Comparison of ENCODE assay signal across 8 mouse cellular contexts in the genomic region with DNA sequence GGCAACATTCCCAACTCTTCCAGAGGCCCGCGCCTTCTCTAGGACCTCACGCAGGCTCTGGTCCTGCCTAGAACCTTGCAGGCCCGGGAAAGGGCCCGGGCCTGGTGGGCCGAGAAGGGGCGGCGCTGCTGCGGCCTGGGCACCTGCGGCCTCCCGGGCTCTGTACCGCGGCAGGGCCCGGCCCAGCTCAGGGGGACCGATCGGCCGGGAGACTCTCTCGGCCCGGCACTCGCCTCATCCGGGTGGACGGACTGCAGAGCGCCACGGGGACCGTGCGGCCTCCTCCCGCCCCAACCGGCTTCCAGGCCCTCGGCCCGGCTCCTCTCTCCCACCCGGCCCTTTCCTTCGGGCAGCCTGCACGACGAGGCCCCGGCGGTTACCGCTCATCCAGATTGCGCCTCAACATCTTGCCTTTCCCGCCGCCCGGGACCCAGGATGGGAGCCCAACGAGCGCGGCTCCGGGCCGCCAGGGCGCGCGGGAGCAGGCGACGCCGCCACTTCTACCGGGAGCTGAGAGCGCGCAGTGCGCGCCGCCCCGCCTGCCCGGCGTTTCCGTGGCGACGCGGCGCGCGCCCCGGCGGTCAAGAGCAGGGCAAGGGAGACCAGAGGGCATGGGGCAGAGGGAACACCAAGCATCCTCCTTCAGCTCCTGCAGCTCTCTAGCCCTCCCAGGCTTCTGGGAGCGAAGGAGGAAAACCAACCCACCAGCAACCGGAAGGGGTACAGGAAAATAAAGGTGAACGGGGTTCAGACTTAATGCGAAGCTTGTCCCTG. TPM values are rescaled to one million over a fixed set of nuclear protein-coding genes. Genes with fewer than 3 reads are reported as not detected.
A peak's percentile ranks its signal among the peaks of the same experiment; 100 is the strongest.
DNase-seq lines count a peak whose midpoint lies in the region; ATAC-seq and TF ChIP-seq lines count a peak whose summit lies in the region.

Gene Fam92a, minus strand, starts transcription at position 698 of the 774 bp plus-strand sequence.

- peak; percentile 57 for DNase-seq in 3T3-L1 (ENCODE audit: low read depth, low spot score)
- peak; percentile 80 to 87 for DNase-seq in adrenal gland, postnatal 36 days
- DNase-seq in heart, embryonic 10.5 days (ENCODE audit: low spot score), result peak; percentile 86
- peak; percentile 39 for DNase-seq in liver, adult 2 months (ENCODE audit: extremely low read depth, low read depth, low spot score)
- peak; percentile 23 for DNase-seq in splenic B cell, adult 2 months (ENCODE audit: low read depth, low spot score)

- peaks cover 11% of the 10 kb centered on the region; the same call in 1 of the 2 replicates for H3K4me1 ChIP-seq in embryonic facial prominence, embryonic 13.5 days
- H3K4me1 ChIP-seq in heart, embryonic 10.5 days, result peaks cover 7% of the 10 kb centered on the region
- H3K4me1 ChIP-seq in kidney, embryonic 14.5 days (ENCODE audit: control insufficient read depth, insufficient read depth, low read length), result no peaks in the 10 kb centered on the region
- H3K4me1 ChIP-seq in liver, adult 2 months (ENCODE audit: control insufficient read depth, insufficient read depth, low read length), result peaks cover 4% of the 10 kb centered on the region; the same call in 1 of the 2 replicates

- H3K9ac ChIP-seq in embryonic facial prominence, embryonic 13.5 days, result peak within 1 kb of the TSS; percentile 98
- H3K9ac ChIP-seq in kidney, embryonic 14.5 days (ENCODE audit: low read depth, low read length), result peak within 1 kb of the TSS; percentile 98
- peak within 1 kb of the TSS; percentile 92 for H3K9ac ChIP-seq in liver, adult 2 months (ENCODE audit: low read depth, low read length)

- H3ac ChIP-seq in myocyte (ENCODE audit: control insufficient read depth, insufficient read length), result peak within 1 kb of the TSS; percentile 26

- H3K27me3 ChIP-seq in embryonic facial prominence, embryonic 13.5 days, result no peaks in the 10 kb centered on the region
- H3K27me3 ChIP-seq in heart, embryonic 10.5 days (ENCODE audit: insufficient read depth, poor library complexity, severe bottlenecking), result no peaks in the 10 kb centered on the region
- no peaks in the 10 kb centered on the region for H3K27me3 ChIP-seq in kidney, embryonic 14.5 days (ENCODE audit: control insufficient read depth, insufficient read depth, low read length)
- H3K27me3 ChIP-seq in liver, adult 2 months (ENCODE audit: control insufficient read depth, insufficient read depth, low read length), result no peaks in the 10 kb centered on the region
- no peaks in the 10 kb centered on the region for H3K27me3 ChIP-seq in myocyte (ENCODE audit: control insufficient read depth, insufficient read depth, insufficient read length)
- no peaks in the 10 kb centered on the region; the same call in 1 of the 2 replicates for H3K27me3 ChIP-seq in splenic B cell, adult 2 months (ENCODE audit: control insufficient read depth, insufficient read depth, low read length, poor library complexity, severe bottlenecking)

- H3K9me3 ChIP-seq in embryonic facial prominence, embryonic 13.5 days, result no peaks in the 10 kb centered on the region
- no peaks in the 10 kb centered on the region for H3K9me3 ChIP-seq in heart, embryonic 10.5 days
- no peaks in the 10 kb centered on the region for H3K9me3 ChIP-seq in kidney, embryonic 14.5 days (ENCODE audit: control insufficient read depth, low read length)

- TF ChIP-seq POLR2A in liver, adult 2 months (IDR thresholded peaks at IDR 0.05; ENCODE audit: extremely low read depth, insufficient read depth, low read length), result no peak
- peak; percentile 48 for TF ChIP-seq POLR2A in myocyte (IDR thresholded peaks at IDR 0.05; ENCODE audit: insufficient read length, low read depth)

- peak within 1 kb of the TSS; percentile 63 for H3K4me2 ChIP-seq in embryonic facial prominence, embryonic 13.5 days
- peak within 1 kb of the TSS; percentile 59 for H3K4me2 ChIP-seq in kidney, embryonic 14.5 days (replicated peaks; ENCODE audit: low read depth, low read length)
- H3K4me2 ChIP-seq in myocyte (ENCODE audit: low read depth), result peak within 1 kb of the TSS; percentile 99

- under 1% methylated on average over 73 of the region's 74 CpGs for WGBS in embryonic facial prominence, embryonic 13.5 days
- WGBS in heart, embryonic 10.5 days, result under 1% methylated on average over 73 of the region's 74 CpGs
- 1% methylated on average over 74 of the region's 74 CpGs for WGBS in kidney, embryonic 14.5 days
- 1% methylated on average over 68 of the region's 74 CpGs for WGBS in liver, adult 2 months

- peak; percentile 85 for ATAC-seq in embryonic facial prominence, embryonic 13.5 days (ENCODE audit: insufficient number of reproducible peaks, insufficient read depth, low FRiP score, low TSS enrichment, low read depth)
- ATAC-seq in kidney, embryonic 14.5 days (ENCODE audit: low FRiP score, low TSS enrichment), result peak; percentile 94

- peaks cover 20% of the 10 kb centered on the region for H3K36me3 ChIP-seq in embryonic facial prominence, embryonic 13.5 days
- peaks cover 19% of the 10 kb centered on the region for H3K36me3 ChIP-seq in heart, embryonic 10.5 days
- peaks cover 20% of the 10 kb centered on the region for H3K36me3 ChIP-seq in kidney, embryonic 14.5 days (ENCODE audit: control insufficient read depth, insufficient read depth, low read length)
- 0 out of 2 replicates have a peak, but pooled peaks cover 1% of the 10 kb centered on the region for H3K36me3 ChIP-seq in liver, adult 2 months (ENCODE audit: control insufficient read depth, insufficient read depth, low read length)
- H3K36me3 ChIP-seq in myocyte (ENCODE audit: control insufficient read depth, insufficient read depth), result peaks cover 6% of the 10 kb centered on the region
- H3K36me3 ChIP-seq in splenic B cell, adult 2 months (ENCODE audit: control insufficient read depth, insufficient read depth, low read length, poor library complexity, severe bottlenecking), result no peaks in the 10 kb centered on the region

- peak within 1 kb of the TSS; percentile 88 for H3K4me3 ChIP-seq in embryonic facial prominence, embryonic 13.5 days
- peak within 1 kb of the TSS; percentile 93 for H3K4me3 ChIP-seq in heart, embryonic 10.5 days
- H3K4me3 ChIP-seq in kidney, embryonic 14.5 days (ENCODE audit: low read length), result peak within 1 kb of the TSS; percentile 83
- H3K4me3 ChIP-seq in liver, adult 2 months (ENCODE audit: insufficient read depth, low read depth, low read length), result peak within 1 kb of the TSS; percentile 97
- peak within 1 kb of the TSS; percentile 36 for H3K4me3 ChIP-seq in myocyte

- peak within 1 kb of the TSS; percentile 93 for H3K27ac ChIP-seq in embryonic facial prominence, embryonic 13.5 days
- H3K27ac ChIP-seq in heart, embryonic 10.5 days, result peak within 1 kb of the TSS; percentile 98
- H3K27ac ChIP-seq in kidney, embryonic 14.5 days (ENCODE audit: low read depth, low read length), result peak within 1 kb of the TSS; percentile 88
- peak within 1 kb of the TSS; percentile 20; the same call in 1 of the 2 replicates for H3K27ac ChIP-seq in liver, adult 2 months (replicated peaks; ENCODE audit: insufficient read depth, low read depth, low read length)

- no peak for TF ChIP-seq CTCF in liver, adult 2 months (IDR thresholded peaks at IDR 0.05; ENCODE audit: low read depth, low read length)

- H3K79me2 ChIP-seq in liver, adult 2 months (ENCODE audit: control insufficient read depth, insufficient read depth, low read length), result no peaks in the 10 kb centered on the region
- peaks cover 9% of the 10 kb centered on the region for H3K79me2 ChIP-seq in myocyte (ENCODE audit: control insufficient read depth, insufficient read depth)

TF ChIP-seq in myocyte, 11 proteins besides CTCF, POLR2A, EP300 and RAD21:
- no peak for TF ChIP-seq USF1 (IDR thresholded peaks at IDR 0.05; ENCODE audit: low read depth)
- TF ChIP-seq E2F4 (IDR thresholded peaks at IDR 0.05; ENCODE audit: insufficient read depth), result no peak
- no peak for TF ChIP-seq TCF12 (IDR thresholded peaks at IDR 0.05; ENCODE audit: insufficient read depth, poor library complexity, severe bottlenecking)
- no peak for TF ChIP-seq MYOG (IDR thresholded peaks at IDR 0.05; ENCODE audit: control insufficient read depth in 1 of 3, insufficient read depth in 1 of 3, insufficient read length in 2 of 3, low read depth in 2 of 3)
- TF ChIP-seq REST (IDR thresholded peaks at IDR 0.05; ENCODE audit: insufficient read depth, insufficient read length), result no peak
- no peak for TF ChIP-seq MYOD1 (IDR thresholded peaks at IDR 0.05; ENCODE audit: control insufficient read depth in 1 of 3, insufficient read length in 2 of 3, low read depth in 2 of 3)
- TF ChIP-seq POLR2AphosphoS2 (IDR thresholded peaks at IDR 0.05; ENCODE audit: insufficient read length, low read depth), result no peak

RNA-seq across cellular contexts. Expression of gene Fam92a, which starts in this region (rescaled TPM):
- 10 to 100 TPM; 26.3 to 32.8 TPM for total RNA-seq in adrenal gland, postnatal 36 days (2021)
- 120 and 123 TPM in 2 replicates for polyA plus RNA-seq in embryonic facial prominence, embryonic 13.5 days (2015; fragmentation: Nextera tagmentation; extraction: Ambion mirVana)
- polyA plus RNA-seq in heart, embryonic 10.5 days (2016; fragmentation: Nextera tagmentation; extraction: Ambion mirVana), result 66.2 and 77.1 TPM in 2 replicates
- 98.7 and 129 TPM in 2 replicates for polyA plus RNA-seq in kidney, embryonic 14.5 days (2014; fragmentation: Nextera tagmentation; extraction: Ambion mirVana)
- 15.2 and 23.5 TPM in 2 replicates for total RNA-seq in liver, adult 2 months (2014; rRNA removed)
- 2.4 and 4.3 TPM in 2 replicates for polyA plus RNA-seq in liver, adult 2 months (2012; rRNA removed)
- polyA plus RNA-seq in myocyte (2012; fragmentation: generic; extraction: Trizol), result 14.6 TPM

Comparison
In these comparisons a context has a peak if more than half of its experiments do, and no peak if none do; other contexts are left out.
1. Peak in every context shown above with its lines: DNase-seq, ATAC-seq, H3K4me3 ChIP-seq and H3K27ac ChIP-seq.
2. DNase-seq: peak in every context shown above with its lines; median percentile 86 in heart, embryonic 10.5 days; 84 in adrenal gland, postnatal 36 days; 57 in 3T3-L1; 39 in liver, adult 2 months; 23 in splenic B cell, adult 2 months.
3. H3K27ac ChIP-seq: peak in every context shown above with its lines; median percentile 98 in heart, embryonic 10.5 days; 93 in embryonic facial prominence, embryonic 13.5 days; 88 in kidney, embryonic 14.5 days; 20 in liver, adult 2 months.
4. H3K4me3 ChIP-seq: peak in every context shown above with its lines; median percentile 97 in liver, adult 2 months; 93 in heart, embryonic 10.5 days; 88 in embryonic facial prominence, embryonic 13.5 days; 83 in kidney, embryonic 14.5 days; 36 in myocyte.